Mouse (Mus musculus): ENCODE data around the gene Prss16.

Prss16 gene

DNA sequence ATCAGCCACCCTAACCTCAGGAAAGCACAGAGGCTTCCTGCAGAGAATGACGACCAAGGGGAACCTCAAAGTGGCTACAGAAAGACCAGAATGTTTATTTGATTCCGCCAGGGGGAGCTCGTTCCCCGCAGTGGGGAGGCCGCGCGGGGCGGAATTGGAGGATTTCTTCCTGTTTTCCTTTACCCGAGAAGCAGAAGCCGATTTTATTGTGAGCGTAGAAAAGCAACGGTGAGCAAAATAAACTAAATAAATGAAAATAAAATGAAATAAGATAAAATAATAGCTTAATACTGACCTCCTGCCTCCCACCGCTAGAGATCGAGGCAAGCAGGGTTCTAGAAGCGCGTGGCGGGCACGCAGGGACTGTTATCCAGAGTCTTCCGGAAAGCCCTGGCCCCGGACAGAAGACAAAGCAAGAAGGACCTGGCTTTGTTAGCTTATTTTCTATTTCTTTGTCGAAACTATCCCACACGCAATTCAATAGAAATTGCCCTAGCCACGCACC is 35.3 kb downstream of the Prss16 start:
- DNase-seq (ENCODE audit: extremely low spot score, low spot score), result peak; percentile 92

DNA sequence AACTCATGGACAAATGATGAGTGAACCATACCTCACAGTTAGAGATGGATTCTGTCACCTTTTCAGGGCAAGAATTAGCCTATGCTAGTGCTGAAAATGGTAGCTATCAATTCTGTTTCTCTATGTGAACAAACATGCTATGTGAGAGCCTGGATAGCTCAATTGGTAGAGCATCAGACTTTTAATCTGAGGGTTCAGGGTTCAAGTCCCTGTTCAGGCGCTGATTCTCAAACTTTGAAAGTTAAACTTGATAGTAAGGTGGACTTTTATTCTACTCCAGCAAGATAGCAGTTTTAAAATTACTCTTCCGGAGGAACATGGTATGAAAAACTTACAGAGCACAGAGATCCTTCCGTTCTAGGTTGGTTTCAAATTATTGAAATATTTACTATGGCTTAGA is 37.9 kb downstream of the Prss16 start:
- DNase-seq (ENCODE audit: extremely low spot score, low spot score), result no peak

DNA sequence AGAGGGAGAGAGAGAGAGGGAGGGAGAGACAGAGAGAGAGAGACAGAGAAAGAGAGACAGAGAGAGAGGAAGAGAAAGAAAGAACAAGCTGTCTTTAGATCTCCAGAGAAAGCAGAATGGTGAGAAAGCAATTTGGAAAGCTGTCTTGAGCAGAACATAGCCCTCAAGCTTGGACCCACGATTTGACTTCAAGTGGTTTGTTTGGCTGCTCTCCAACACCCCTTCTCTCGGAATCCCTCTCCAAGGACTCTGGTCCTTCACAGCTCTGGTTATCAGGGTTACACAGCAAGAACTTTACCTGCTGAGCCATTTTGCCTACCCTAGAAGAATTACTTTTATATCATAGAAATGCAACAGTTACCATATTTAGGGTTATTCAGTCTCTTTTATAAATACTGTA is 39.7 kb downstream of the Prss16 start:
- no peak for DNase-seq (ENCODE audit: extremely low spot score, low spot score)

DNA sequence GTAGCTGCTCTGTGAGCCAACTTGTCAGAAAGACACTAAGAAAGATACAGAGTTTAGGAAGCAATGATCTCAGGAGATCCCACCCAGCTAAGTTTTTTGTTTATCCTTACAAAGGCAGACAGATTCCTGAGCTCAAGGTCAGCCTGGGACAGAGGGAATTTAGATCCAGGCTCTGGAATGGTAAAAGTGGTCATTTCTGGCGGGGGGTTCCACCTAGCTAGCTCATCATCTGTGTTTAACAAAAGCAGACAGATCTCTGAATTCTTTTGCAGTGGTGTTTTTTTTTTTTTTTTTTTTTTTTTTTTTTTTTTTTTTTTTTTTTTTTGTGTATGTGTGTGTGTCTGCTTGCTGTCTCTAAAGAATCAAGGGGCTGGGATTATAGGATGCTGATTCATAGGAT is 40.3 kb downstream of the Prss16 start:
- DNase-seq (ENCODE audit: extremely low spot score, low spot score), result no peak

All from neural tube, embryonic 10.5 days (tissue).